Mouse (Mus musculus): ENCODE measurements around the gene Mast4.

DNA sequence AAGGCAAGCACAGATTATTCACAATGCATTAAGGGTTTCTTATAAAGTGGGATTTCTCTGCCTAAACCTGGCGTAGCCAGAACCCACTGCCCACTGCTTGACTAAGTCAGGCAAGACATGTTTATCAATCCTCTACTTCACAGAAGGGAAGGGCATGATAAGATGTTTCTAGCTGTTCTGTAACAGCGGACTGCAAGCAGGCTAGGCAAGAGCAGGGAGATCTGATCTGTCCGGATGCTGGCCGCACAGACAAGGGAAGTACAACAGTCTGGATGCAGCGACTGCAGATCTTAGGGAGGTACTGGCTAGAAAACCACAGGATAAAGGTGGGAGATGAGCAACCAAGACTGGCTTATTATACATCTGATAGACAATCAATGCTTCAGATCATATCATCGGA, 519.1 kb downstream of the Mast4 start:
- TF ChIP-seq POLR2A (IDR thresholded peaks at IDR 0.05; ENCODE audit: low read depth, low read length), result no peak
- TF ChIP-seq CTCF (IDR thresholded peaks at IDR 0.05; ENCODE audit: extremely low read depth, insufficient read depth, insufficient read length, insufficient replicate concordance), result no peak

All from spleen, adult 2 months (tissue).